Mouse (Mus musculus) CD4-positive, CD25-positive, alpha-beta regulatory T cell, adult 4 months (primary cell): ENCODE data around the gene Coa3. TPM values are rescaled to one million over a fixed set of nuclear protein-coding genes. Genes with fewer than 3 reads are reported as not detected.
"Not testable (repeated sequence)": the region's sequence is repeated elsewhere in the genome, so short reads cannot be mapped to it uniquely, and the experiment has no call there.

Experiments used
- ATAC-seq: one replicate; pipeline ENCODE4 v1.8.0; 2017
- polyA plus RNA-seq, 2 experiments: library from polyadenylated mRNA; unstranded; fragments of 100-300 nt; shearing (Covaris generic); gene quantifications; one replicate each; pipeline ENCODE4 v1.2.1; 2017

Coa3 gene
- 100 to 1,000 TPM; 132 to 135 TPM for polyA plus RNA-seq

DNA sequence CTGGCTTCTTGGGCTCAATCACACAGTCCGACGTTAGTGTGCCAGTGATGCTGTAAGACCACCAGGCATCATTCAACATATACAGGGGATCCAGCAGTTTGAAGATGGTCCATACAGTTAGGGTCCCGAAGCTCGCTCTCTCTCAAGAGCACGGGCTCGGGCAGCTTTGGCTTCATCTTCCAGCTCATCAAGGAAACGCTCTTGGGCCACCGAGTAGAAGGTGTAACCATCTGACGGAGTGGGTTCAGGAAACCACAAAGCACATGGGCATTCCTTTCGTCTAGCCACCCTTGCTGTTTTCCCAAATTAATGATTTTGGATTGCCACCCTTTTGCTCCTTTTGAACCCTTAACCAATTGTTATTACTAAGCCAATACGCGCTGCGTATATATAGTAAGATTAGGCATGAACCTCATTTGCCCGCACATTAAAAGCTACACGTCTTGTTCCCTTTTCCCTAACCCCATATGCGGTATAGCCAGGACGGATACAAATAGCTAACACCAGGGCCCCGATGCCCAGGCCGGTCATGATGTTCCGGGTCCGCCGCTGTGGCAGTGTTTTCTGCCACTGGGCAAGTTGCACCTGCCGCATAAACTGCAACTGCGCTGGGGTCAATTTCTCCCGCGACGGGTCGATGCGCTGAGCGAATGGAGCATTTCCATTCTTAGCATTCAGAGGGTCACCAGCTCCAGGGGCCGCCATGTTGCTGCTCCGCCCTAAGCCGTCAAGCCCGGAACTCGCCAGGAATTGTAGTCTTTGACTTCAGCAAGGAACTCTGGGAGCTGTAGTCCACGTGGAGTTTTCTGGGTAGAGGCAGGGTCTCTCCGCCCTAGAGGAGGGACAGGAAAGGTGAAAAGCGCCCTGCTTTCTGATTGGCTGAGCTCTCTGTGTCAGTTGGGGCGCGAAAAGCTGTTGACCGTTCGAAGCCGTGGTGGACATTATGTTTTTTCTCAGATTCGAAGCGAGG lies at the start of gene Coa3, which contains the start of gene Cntd1:
Gene Coa3 (minus strand): TSS at position 892 of the 970 bp plus-strand sequence.
Gene Cntd1 (plus strand): TSS at position 790 of the 970 bp plus-strand sequence.
- peak; percentile 99 for ATAC-seq

GRCm38 (mm10) chr11:101327311-101327710 lies 48.4 kb upstream of the Coa3 start:
- ATAC-seq: no peak

GRCm38 (mm10) chr11:101326147-101326546 lies 47.2 kb upstream of the Coa3 start:
- no peak for ATAC-seq

- not testable (repeated sequence) for ATAC-seq
These were observed 46.3 kb upstream of the Coa3 start for GRCm38 (mm10) chr11:101325201-101325600.

DNA sequence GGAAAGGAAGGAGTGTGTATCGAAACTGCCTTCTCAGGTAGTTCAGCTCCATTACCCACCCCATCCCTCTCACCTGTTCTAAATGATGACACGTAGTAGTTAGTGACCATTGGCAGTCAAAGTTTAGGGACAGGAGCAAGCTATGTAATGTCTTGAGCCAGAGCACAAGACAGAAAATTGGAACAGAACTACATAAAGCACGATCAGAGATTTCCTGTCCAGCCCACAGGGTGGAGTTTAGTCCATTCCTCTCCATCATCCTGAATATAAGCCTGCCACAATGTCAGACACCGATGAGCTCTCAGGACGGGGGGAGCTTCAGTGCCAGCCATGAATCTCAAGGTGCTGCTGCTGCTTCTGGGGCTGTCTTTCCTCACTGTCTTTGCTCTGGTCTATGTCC lies 45.8 kb upstream of the Coa3 start, which contains the start of gene Aoc2:
Gene Aoc2 (plus strand): TSS at position 301 of the 400 bp plus-strand sequence.
- ATAC-seq: no peak

- ATAC-seq: no peak
These were observed 44.7 kb upstream of the Coa3 start for GRCm38 (mm10) chr11:101323609-101324008.

DNA sequence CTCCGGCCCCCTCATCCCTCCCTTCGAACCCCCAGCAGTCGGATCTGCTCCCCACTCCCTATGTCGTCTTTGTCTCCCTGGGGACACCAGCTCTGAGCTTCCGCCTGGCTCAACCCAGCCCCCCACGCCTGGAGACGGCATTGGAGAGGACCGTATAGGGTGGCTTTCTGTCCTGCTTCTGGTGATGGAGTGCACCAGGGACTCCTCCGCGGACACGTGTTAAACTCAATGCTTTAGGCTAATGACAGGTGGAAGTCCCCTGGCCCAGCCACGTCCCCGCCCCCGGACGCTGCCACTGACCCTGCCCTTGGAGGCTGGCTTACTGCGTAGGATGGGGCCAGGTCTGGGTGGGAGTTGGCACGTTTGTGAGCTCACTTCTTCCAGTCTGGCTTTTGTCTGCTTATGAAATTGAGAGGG lies 37.6 kb upstream of the Coa3 start:
- peak; percentile 21 for ATAC-seq

DNA sequence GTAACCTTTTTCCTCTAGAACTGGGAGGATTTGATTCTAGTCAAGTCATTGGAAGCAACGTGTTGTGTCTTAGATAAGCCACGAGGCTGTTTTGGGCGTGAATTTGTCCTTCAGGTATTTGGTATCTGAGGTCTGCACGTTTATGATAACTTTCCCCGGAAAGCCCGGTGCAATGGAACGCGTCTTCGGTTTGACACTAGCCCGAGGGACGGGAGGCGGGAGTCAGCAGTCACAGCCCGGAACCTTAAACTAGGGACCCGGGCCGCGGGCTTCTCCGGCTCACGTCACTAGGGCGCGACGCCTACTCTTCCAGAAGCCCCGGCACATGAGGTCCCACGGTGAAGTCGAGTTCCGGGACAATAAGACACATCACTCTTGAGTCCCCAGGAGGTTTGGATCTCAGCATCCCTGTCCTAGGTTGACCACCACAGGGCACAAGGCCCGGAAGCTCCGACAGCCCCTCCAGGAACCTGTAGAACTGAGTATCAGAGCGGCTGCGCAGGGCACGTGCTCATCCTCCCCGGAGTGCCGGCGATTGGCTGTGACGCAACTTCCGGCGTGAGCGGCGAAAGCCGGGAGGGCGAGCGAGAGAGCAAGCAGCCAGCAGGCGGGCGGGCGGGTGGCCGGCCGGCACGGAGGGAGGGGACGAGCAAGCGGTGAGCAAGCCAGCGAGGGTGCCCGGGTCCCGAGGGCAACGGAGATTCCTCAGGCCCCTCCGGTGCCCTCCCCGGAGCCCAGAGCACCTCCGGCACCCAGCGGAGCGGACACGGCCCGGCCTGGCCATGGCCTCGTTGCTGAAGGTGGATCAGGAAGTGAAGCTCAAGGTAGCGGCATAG lies 37.0 kb upstream of the Coa3 start, which contains the start of gene Psme3:
Gene Psme3 (plus strand): TSS at position 549 of the 836 bp plus-strand sequence.
- ATAC-seq: peak; percentile 85

- no peak for ATAC-seq
These were observed 36.3 kb upstream of the Coa3 start for GRCm38 (mm10) chr11:101315082-101315650.

- no peak for ATAC-seq
These were observed 35.7 kb upstream of the Coa3 start for GRCm38 (mm10) chr11:101314567-101314966.

DNA sequence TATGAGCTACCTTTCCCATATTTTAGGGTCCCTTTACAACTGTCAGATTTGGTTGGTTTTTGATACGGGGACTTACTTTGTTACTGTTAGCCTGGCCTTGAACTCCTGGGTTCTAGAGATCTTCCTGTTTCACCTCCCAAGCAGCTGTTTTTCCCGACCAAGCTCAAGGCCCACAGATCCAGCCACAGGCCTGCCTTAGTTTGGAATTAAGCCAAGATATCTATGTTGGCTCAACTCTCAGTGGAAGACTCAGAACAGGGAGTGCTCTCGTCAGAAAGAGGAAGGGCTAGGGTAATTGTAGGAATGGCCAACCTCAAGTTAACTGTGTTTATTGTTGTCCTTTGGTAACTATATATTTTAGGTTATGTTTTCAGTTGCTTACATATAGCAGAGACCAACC lies 33.2 kb upstream of the Coa3 start:
- ATAC-seq: no peak

GRCm38 (mm10) chr11:101311083-101311482 lies 32.2 kb upstream of the Coa3 start:
- ATAC-seq: no peak

GRCm38 (mm10) chr11:101307744-101308143 lies 28.8 kb upstream of the Coa3 start:
- ATAC-seq: no peak

DNA sequence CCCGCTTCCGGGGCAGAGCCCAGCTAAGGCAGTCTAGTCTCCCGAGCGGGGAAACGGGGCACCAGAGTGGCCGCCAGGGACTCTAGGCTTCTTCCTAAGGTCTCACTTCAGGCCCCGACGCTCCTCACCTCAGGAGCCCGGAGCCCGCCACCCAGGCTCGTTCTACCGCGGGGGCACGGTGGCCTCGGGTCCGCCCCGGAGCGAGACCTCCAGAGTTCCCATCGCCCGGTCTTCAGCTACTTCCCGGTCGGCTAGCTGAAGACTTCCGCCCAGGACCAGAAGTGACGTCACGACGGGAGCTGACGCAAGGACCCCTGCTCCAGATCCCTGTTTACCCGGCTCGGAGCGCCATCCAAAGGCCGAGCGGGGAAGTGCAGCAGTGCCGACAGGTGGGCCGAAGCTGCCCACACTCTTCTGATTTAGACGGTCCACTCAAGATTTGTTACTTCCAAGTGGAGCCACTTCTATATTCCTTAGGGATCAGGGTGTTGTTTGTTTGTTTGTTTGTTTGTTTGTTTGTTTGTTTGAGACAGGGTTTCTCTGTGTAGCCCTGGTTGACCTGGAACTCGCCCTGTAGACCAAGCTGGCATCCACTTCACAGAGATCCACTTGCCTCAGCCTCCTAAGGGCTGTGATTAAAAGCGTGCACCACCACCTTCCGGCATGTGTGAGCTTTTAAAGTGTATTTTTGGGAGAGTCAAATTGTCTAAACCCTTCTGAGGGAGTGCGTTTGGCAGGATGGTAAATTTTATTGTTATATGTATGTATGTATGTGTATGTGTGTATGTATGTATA lies 23.3 kb upstream of the Coa3 start, which contains the start of gene Becn1:
Gene Becn1 (minus strand): TSS at position 283 of the 795 bp plus-strand sequence.
- ATAC-seq: peak; percentile 97

DNA sequence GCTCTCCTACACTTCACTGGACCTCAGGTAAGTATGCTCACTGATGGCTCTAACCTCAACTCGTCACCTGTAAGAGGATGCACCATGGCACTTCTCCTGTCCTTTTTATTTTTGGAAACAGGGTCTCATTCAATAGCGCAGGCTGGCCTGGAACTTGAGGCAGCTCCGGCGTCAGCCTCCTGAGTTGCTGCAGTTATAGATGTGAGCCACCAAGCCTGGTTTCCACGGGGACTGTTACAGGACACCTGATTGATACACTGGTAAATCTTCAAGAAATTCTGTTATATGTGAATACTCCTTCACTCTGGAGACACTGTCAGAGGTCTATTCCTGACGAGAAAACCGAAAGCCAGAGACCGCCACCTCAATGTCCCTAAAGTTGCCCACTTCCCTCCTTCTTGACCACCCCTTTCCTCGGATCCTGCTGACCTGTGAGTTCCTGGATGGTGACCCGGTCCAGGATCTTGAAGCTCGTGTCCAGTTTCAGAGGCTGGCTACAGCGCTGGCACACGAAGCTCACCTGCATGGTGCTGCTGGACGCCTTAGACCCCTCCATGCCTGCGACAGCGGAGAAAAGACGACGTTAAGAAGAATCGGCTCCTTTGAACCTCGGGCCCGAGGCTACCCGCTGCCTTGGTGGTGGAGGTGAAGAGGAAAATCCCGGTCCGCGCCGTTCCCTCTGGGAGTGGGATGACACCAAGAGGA lies 22.5 kb upstream of the Coa3 start:
- ATAC-seq: peak; percentile 34

DNA sequence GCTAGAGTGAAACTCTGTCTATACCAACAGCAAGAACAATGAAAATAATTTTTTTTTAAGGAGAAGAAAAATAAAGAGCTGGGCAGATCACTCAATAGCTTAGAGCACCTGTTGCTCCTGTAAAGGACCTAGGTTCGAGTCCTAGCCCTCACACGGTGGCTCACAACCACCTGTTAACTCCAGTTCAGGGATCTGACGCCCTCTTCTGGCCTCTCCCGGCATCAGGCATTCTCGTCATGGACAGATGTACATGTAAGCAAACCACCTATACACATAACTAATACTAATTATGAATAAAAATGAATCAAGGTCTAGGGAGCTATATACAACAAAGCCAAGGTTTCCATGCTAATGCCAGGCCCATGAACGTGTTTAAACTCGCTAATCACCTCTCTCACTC lies 22.0 kb upstream of the Coa3 start:
- no peak for ATAC-seq

GRCm38 (mm10) chr11:101295191-101295590 lies 16.3 kb upstream of the Coa3 start:
- no peak for ATAC-seq

DNA sequence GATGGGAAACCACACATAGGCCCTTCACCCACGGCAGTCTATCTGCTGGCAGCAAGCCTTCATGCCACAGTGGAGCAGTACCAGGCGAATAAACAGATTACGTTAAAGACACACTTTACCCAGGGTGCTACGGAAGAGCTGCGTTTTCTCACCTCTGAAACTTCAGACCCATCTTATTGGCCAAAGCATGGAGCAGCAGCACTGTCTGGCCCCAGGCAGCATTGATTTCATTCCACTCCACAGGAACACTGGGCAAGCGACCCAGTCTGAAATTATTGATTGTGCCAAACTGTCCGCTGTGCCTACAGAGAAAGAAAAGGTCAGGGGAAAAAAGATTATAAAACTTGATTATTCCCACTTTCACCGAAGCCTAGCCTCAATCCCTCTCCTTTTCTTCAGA lies 12.3 kb upstream of the Coa3 start:
- no peak for ATAC-seq

DNA sequence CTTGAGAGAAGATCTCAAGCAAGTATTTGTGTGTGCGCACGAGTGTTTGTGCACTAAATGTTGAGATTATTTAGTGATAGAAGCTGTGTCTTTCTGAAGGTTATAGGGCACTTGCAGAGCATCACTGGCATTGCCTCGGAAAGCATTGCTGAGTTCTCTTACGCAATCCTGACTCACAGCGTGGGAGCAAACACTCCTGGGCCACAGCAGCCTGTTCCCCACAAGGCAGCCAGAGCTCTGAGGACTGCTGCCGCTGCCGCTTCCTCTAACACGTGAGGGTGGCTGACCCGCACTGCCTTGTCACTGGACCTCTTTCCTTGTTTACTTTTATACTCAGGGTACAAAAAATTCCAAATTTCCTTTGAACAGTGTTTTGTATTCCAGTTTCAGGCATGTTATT lies 8.4 kb upstream of the Coa3 start:
- ATAC-seq: no peak

- no peak for ATAC-seq
These were observed 4.9 kb upstream of the Coa3 start for GRCm38 (mm10) chr11:101283805-101284204.

DNA sequence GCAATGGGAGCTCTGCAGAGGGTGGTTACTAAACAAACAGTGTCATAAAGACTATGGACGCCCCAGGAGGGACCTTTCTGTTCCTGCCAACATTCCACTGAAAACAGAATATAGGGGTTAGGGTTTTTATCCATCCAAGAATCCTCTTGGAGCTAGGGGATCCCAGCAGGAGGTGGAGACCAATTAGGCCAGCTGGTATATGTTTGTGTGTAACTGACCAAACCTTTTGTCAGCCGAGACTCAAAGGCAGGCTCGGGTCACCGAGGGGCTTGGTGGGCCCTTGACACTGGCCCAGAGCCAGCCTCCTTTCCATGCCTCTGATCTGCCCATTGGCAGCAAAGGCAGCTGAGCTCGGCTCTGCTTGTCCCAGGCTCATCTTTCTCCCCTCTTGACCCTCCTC lies 4.0 kb upstream of the Coa3 start:
- no peak for ATAC-seq
